ENCODE assay signal across 8 mouse cellular contexts in the genomic region with DNA sequence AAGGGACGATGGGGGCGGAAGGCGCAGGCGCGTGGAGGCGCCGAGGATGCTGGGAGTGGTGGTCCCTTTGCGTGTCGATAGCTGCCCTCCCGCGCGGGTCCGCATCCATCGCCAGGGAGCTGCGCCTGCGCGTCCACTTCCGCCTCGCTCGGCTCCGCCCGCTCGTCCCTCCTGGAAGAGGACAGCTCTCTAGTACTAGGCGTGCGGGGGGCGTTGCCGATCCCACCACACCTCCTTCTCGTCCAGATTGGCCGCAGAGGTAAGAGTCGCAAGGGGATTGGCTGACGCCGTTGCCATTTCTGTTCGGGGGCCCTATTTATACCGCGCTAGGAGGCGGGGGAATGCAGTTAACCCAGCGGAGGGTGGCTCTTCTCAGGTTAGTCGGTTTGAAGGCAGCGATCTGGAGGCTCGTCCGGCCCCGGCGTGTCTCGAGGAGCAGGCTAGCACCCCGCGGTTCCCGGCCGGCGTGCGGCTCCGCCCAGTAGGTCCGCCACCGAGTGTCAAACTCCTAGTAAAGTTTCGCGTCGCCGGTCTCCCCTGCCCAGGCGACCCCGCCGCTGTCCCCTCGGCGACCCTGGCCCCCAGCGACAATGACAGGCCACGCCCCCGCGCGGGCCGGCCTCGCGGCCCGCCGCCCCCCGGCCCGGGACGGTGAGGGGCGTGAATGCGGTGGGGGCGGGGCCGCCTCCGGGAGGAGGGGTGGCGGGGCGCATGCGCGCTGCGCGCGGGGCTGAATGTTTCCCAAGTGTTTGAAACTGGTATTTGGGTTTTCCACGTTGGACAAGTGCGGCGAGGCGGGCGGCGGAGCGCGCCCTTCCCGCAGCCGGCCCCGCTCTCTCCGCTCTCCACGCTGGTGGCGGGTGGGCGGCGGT. TPM values are rescaled to one million over a fixed set of nuclear protein-coding genes. Genes with fewer than 3 reads are reported as not detected.
A peak's percentile ranks its signal among the peaks of the same experiment; 100 is the strongest.
DNase-seq lines count a peak whose midpoint lies in the region; ATAC-seq and TF ChIP-seq lines count a peak whose summit lies in the region.

No protein-coding gene starts in this region.

- H3K9ac ChIP-seq in embryonic facial prominence, embryonic 13.5 days: peak overlapping the region; percentile 95
- peak overlapping the region; percentile 95 for H3K9ac ChIP-seq in limb, embryonic 12.5 days (replicated peaks)
- peak overlapping the region; percentile 87 for H3K9ac ChIP-seq in midbrain, embryonic 15.5 days

- H3K4me1 ChIP-seq in embryonic facial prominence, embryonic 13.5 days: peaks cover 22% of the 10 kb centered on the region
- no peaks in the 10 kb centered on the region; the same call in 1 of the 2 replicates for H3K4me1 ChIP-seq in kidney, adult 2 months (ENCODE audit: control insufficient read depth, insufficient read depth, low read length)
- peaks cover 31% of the 10 kb centered on the region for H3K4me1 ChIP-seq in limb, embryonic 12.5 days (replicated peaks)
- H3K4me1 ChIP-seq in midbrain, embryonic 15.5 days: peaks cover 35% of the 10 kb centered on the region
- peaks cover 8% of the 10 kb centered on the region; the same call in 1 of the 2 replicates for H3K4me1 ChIP-seq in spleen, adult 2 months (ENCODE audit: control insufficient read depth, insufficient read depth, insufficient read length)

- H3K27ac ChIP-seq in embryonic facial prominence, embryonic 13.5 days: peak overlapping the region; percentile 99
- H3K27ac ChIP-seq in kidney, adult 2 months (ENCODE audit: insufficient read depth, low read depth, low read length): peak overlapping the region; percentile 86
- peak overlapping the region; percentile 99 for H3K27ac ChIP-seq in limb, embryonic 12.5 days
- peak overlapping the region; percentile 100 for H3K27ac ChIP-seq in midbrain, embryonic 15.5 days
- peak overlapping the region; percentile 98 for H3K27ac ChIP-seq in spleen, adult 2 months (ENCODE audit: insufficient read depth, low read length)

- peak; percentile 97 for TF ChIP-seq POLR2A in kidney, adult 2 months (IDR thresholded peaks at IDR 0.05; ENCODE audit: low read depth, low read length)
- peak; percentile 95 for TF ChIP-seq POLR2A in spleen, adult 2 months (IDR thresholded peaks at IDR 0.05; ENCODE audit: low read depth, low read length)

- ATAC-seq in embryonic facial prominence, embryonic 13.5 days (ENCODE audit: insufficient number of reproducible peaks, insufficient read depth, low FRiP score, low TSS enrichment, low read depth): peak; percentile 89
- peak; percentile 86 for ATAC-seq in limb, embryonic 12.5 days (ENCODE audit: insufficient number of reproducible peaks, insufficient read depth, low FRiP score, low TSS enrichment, low read depth)
- peak; percentile 92 for ATAC-seq in midbrain, embryonic 15.5 days (replicated peaks)

- H3K27me3 ChIP-seq in embryonic facial prominence, embryonic 13.5 days: no peaks in the 10 kb centered on the region
- no peaks in the 10 kb centered on the region for H3K27me3 ChIP-seq in kidney, adult 2 months (replicated peaks; ENCODE audit: control insufficient read depth, insufficient read depth, low read length)
- H3K27me3 ChIP-seq in limb, embryonic 12.5 days: no peaks in the 10 kb centered on the region
- H3K27me3 ChIP-seq in midbrain, embryonic 15.5 days (replicated peaks): no peaks in the 10 kb centered on the region
- no peaks in the 10 kb centered on the region for H3K27me3 ChIP-seq in spleen, adult 2 months (ENCODE audit: control insufficient read depth, insufficient read depth, low read length)

- TF ChIP-seq CTCF in kidney, adult 2 months (conservative IDR thresholded peaks at IDR 0.05; ENCODE audit: insufficient read depth, insufficient read length, low read depth, low read length): no peak
- TF ChIP-seq CTCF in spleen, adult 2 months (IDR thresholded peaks at IDR 0.05; ENCODE audit: extremely low read depth, insufficient read depth, insufficient read length, insufficient replicate concordance): no peak

- H3K36me3 ChIP-seq in embryonic facial prominence, embryonic 13.5 days: peaks cover 2% of the 10 kb centered on the region; the same call in 1 of the 2 replicates
- no peaks in the 10 kb centered on the region for H3K36me3 ChIP-seq in kidney, adult 2 months (ENCODE audit: control insufficient read depth, insufficient read depth, low read length)
- H3K36me3 ChIP-seq in limb, embryonic 12.5 days: 0 out of 2 replicates have a peak, but pooled peaks cover under 1% of the 10 kb centered on the region
- no peaks in the 10 kb centered on the region for H3K36me3 ChIP-seq in midbrain, embryonic 15.5 days (replicated peaks)
- no peaks in the 10 kb centered on the region for H3K36me3 ChIP-seq in spleen, adult 2 months (ENCODE audit: control insufficient read depth, insufficient read depth, low read length)

- peak overlapping the region; percentile 73 for H3K4me2 ChIP-seq in embryonic facial prominence, embryonic 13.5 days
- peak overlapping the region; percentile 70 for H3K4me2 ChIP-seq in limb, embryonic 12.5 days
- peak overlapping the region; percentile 74 for H3K4me2 ChIP-seq in midbrain, embryonic 15.5 days

- peak; percentile 99 for DNase-seq in 3134 (ENCODE audit: extremely low read depth, insufficient read length, low spot score)
- DNase-seq in adrenal gland, postnatal 36 days: peak; percentile 99
- peak; percentile 97 to 100 for DNase-seq in heart, adult 18-20 months
- DNase-seq in kidney, adult 2 months: peak; percentile 100
- DNase-seq in spleen, adult 2 months (ENCODE audit: low read depth in 1 of 2, low spot score in 2 of 2): peak; percentile 97 to 99

- no peaks in the 10 kb centered on the region for H3K9me3 ChIP-seq in embryonic facial prominence, embryonic 13.5 days
- no peaks in the 10 kb centered on the region for H3K9me3 ChIP-seq in limb, embryonic 12.5 days
- H3K9me3 ChIP-seq in midbrain, embryonic 15.5 days: no peaks in the 10 kb centered on the region

- peak overlapping the region; percentile 95 for H3K4me3 ChIP-seq in embryonic facial prominence, embryonic 13.5 days
- H3K4me3 ChIP-seq in kidney, adult 2 months (ENCODE audit: insufficient read depth, low read depth, low read length): peak overlapping the region; percentile 98
- peak overlapping the region; percentile 97 for H3K4me3 ChIP-seq in limb, embryonic 12.5 days (replicated peaks)
- peak overlapping the region; percentile 93 for H3K4me3 ChIP-seq in midbrain, embryonic 15.5 days
- H3K4me3 ChIP-seq in spleen, adult 2 months (ENCODE audit: extremely low read depth, insufficient read depth, insufficient read length): peak overlapping the region; percentile 84

- under 1% methylated on average over 84 of the region's 103 CpGs for WGBS in embryonic facial prominence, embryonic 13.5 days
- WGBS in kidney, adult 2 months: under 1% methylated on average over 103 of the region's 103 CpGs
- 1% methylated on average over 97 of the region's 103 CpGs for WGBS in limb, embryonic 12.5 days
- under 1% methylated on average over 103 of the region's 103 CpGs for WGBS in midbrain, embryonic 15.5 days
- WGBS in spleen, adult 2 months: under 1% methylated on average over 97 of the region's 103 CpGs

RNA-seq across cellular contexts. Expression of a gene that starts 0.6 kb away (rescaled TPM):
- 10 to 100 TPM; 36.1 to 43.7 TPM for total RNA-seq in adrenal gland, postnatal 36 days (2021)
- polyA plus RNA-seq in embryonic facial prominence, embryonic 13.5 days (2015; fragmentation: Nextera tagmentation; extraction: Ambion mirVana): 36.4 and 38.3 TPM in 2 replicates
- total RNA-seq in heart, adult 18-20 months (2021): 10 to 100 TPM; 16.2 to 18.3 TPM
- polyA plus RNA-seq in kidney, adult 2 months (2012; rRNA removed): 12.0 and 16.3 TPM in 2 replicates
- polyA plus RNA-seq in limb, embryonic 12.5 days (2016; fragmentation: Nextera tagmentation; extraction: Ambion mirVana): 46.5 and 50.4 TPM in 2 replicates
- polyA plus RNA-seq in midbrain, embryonic 15.5 days (2015; fragmentation: Nextera tagmentation; extraction: Ambion mirVana): 47.9 and 50.5 TPM in 2 replicates
- polyA plus RNA-seq in spleen, adult 2 months (2012; rRNA removed): 16.1 and 17.6 TPM in 2 replicates

RNA-seq across cellular contexts. Expression of a gene that starts 5.4 kb away (rescaled TPM):
- 10 to 100 TPM; 34.6 to 39.8 TPM for total RNA-seq in adrenal gland, postnatal 36 days (2021)
- polyA plus RNA-seq in embryonic facial prominence, embryonic 13.5 days (2015; fragmentation: Nextera tagmentation; extraction: Ambion mirVana): 25.7 and 29.7 TPM in 2 replicates
- 10 to 100 TPM; 51.6 to 52.2 TPM for total RNA-seq in heart, adult 18-20 months (2021)
- polyA plus RNA-seq in kidney, adult 2 months (2012; rRNA removed): 50.7 and 56.6 TPM in 2 replicates
- polyA plus RNA-seq in limb, embryonic 12.5 days (2016; fragmentation: Nextera tagmentation; extraction: Ambion mirVana): 20.6 and 21.6 TPM in 2 replicates
- 21.7 and 23.5 TPM in 2 replicates for polyA plus RNA-seq in midbrain, embryonic 15.5 days (2015; fragmentation: Nextera tagmentation; extraction: Ambion mirVana)
- 29.8 and 42.4 TPM in 2 replicates for polyA plus RNA-seq in spleen, adult 2 months (2012; rRNA removed)

RNA-seq across cellular contexts. Expression of a gene that starts 58.6 kb away (rescaled TPM):
- 10 to 100 TPM; 71.0 to 74.4 TPM for total RNA-seq in adrenal gland, postnatal 36 days (2021)
- 121 and 134 TPM in 2 replicates for polyA plus RNA-seq in embryonic facial prominence, embryonic 13.5 days (2015; fragmentation: Nextera tagmentation; extraction: Ambion mirVana)
- total RNA-seq in heart, adult 18-20 months (2021): 10 to 100 TPM; 30.1 to 34.4 TPM
- polyA plus RNA-seq in kidney, adult 2 months (2012; rRNA removed): 111 and 118 TPM in 2 replicates
- polyA plus RNA-seq in limb, embryonic 12.5 days (2016; fragmentation: Nextera tagmentation; extraction: Ambion mirVana): 116 and 121 TPM in 2 replicates
- 140 and 153 TPM in 2 replicates for polyA plus RNA-seq in midbrain, embryonic 15.5 days (2015; fragmentation: Nextera tagmentation; extraction: Ambion mirVana)
- polyA plus RNA-seq in spleen, adult 2 months (2012; rRNA removed): 57.0 and 61.6 TPM in 2 replicates

Comparison
In these comparisons a context has a peak if more than half of its experiments do, and no peak if none do; other contexts are left out.
1. Peak in every context shown above with its lines: DNase-seq, ATAC-seq, H3K4me3 ChIP-seq and H3K27ac ChIP-seq.